Mouse (Mus musculus) heart, embryonic 15.5 days (tissue): Measurements from ENCODE around the gene Tyrp1. TPM values are rescaled to one million over a fixed set of nuclear protein-coding genes. Genes with fewer than 3 reads are reported as not detected.

Source experiments
- polyA plus RNA-seq: library from polyadenylated mRNA; unstranded; fragments of >200 nt; fragmentation: Nextera tagmentation; extraction: Ambion mirVana; gene quantifications from 2 replicates; pipeline ENCODE4 v1.2.1, GENCODE M21; 2015

Tyrp1 gene
- polyA plus RNA-seq, 1 experiment from 2014 or later: 0.24 TPM

Other genes with a start within 250 kb of the Tyrp1 start
- 2.7 and 4.1 TPM in 2 replicates for gene Lurap1l, start 76.5 kb downstream of the Tyrp1 start, polyA plus RNA-seq